Mouse (Mus musculus) urinary bladder, postnatal 36 days (tissue): ENCODE measurements around the gene Gm49673.
A peak's percentile ranks its signal among the peaks of the same experiment; 100 is the strongest.
"Not testable (repeated sequence)": the region's sequence is repeated elsewhere in the genome, so short reads cannot be mapped to it uniquely, and the experiment has no call there.

ENCODE experiments used
- DNase-seq, 2 experiments: peaks; one replicate each; pipeline ENCODE4 v3.0.0; 2022; ENCODE audit warnings: low spot score in 2 of 2, mixed read lengths in 1 of 2

Gm49673 gene

DNA sequence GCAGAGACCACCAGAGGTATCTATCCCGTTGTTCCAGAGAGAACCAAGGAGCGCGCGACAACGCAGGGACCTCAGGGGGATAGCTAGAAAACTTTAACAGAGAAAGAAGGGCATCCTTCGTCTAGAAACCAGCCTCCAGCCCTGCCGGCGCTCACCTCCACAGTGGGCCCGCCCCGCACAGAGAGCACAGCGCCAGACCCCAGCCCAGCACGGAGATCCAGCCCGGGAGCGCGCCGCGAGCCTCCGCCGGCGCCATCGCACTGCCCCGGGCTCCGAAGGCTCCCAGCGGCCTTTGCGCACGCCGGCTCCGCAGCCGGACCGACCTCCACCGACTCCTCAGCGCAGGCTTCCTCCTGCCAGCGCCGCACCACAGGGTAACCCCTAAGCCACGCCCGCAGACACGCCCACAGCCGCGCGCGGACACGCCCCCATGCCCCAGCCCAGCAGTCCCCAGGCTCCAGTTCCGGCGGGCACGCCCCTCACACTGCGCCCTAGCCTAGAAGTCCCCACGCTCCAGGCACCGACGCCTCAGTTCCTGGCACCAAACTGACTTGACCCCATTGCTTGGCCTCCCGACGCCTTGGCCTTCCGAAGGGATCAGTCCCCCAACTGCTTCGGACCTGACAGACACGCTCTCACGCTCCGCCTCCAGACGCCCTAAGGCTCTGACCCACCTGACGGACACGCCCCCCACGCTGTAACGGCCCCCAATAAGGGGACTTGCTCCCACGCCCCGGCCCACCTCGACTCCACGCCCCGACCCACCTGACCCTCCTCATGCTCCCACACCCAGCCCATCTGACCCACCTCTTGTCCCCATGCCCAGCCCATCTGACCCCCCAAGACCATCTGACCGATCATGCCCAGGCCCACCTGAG is at the start of gene Gm49673, which contains the start of gene Rnaset2a:
TSS of gene Gm49673 (minus strand) at position 350 of the 878 bp plus-strand sequence.
TSS of gene Rnaset2a (minus strand) at position 659 of the 878 bp plus-strand sequence.
- DNase-seq: not testable (repeated sequence)

GRCm38 (mm10) chr17:8195685-8196376 is 48.2 kb upstream of the Gm49673 start:
- DNase-seq: no peak

DNA sequence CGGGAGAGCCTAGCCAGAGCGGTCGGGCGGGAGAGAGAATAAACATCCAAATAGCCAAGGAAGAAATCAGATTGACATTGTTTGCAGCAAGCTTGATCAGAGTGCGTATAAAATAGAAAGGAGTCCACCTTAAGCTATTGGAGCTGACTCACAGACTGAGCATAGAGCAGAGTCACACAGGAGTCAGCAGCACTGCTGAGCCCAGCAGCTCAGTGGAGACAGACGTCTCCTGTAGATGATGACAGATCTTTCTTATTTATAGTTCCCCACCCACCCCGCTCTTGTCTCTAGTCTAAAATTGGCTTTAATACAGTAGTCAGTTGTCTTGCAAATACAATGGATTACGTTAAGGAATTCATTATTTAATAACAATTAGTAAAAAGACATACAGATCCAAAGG is 46.1 kb upstream of the Gm49673 start:
- DNase-seq: no peak

GRCm38 (mm10) chr17:8184217-8184616 is 36.6 kb upstream of the Gm49673 start:
- no peak for DNase-seq

DNA sequence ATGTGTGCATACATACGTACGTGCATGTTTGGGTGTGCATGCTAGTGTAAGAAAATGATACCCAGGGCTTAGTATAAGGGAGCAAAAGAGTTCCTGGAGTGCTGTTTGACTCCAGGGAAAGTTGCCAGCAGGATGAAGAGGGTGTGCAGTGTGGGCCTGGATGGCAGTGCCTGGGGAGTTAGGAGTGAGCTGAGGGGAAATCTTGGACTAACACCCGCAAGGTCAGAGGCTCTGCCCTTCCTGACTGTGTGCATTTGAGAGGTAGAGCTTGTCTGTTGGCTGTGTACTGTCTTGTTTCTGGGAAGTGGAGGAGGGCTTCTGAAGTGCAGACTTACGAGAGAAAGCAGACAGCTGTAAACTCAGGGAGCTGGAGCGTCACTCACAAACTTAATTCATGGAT is 36.2 kb upstream of the Gm49673 start:
- DNase-seq: no peak

GRCm38 (mm10) chr17:8177090-8177489 is 29.5 kb upstream of the Gm49673 start:
- DNase-seq: no peak

DNA sequence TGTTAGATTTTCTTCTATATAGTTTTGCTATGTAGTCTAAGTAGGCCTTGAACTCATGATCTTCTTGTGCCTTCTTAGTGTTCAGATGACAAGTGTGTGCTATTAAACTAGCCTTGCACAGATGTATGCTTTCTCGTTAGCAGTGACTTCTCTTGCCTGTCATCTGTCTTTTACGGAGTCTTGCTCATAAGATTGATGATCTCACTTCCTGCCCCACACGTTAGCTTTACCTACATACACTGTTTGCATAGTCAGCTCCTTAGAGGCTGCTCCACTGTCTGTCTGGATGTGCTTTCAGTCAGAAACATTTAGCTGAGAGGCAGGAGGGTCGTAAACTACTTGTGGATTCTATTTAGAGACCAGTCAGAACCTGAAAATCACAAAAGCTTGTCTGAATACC is 23.5 kb upstream of the Gm49673 start:
- DNase-seq: no peak

DNA sequence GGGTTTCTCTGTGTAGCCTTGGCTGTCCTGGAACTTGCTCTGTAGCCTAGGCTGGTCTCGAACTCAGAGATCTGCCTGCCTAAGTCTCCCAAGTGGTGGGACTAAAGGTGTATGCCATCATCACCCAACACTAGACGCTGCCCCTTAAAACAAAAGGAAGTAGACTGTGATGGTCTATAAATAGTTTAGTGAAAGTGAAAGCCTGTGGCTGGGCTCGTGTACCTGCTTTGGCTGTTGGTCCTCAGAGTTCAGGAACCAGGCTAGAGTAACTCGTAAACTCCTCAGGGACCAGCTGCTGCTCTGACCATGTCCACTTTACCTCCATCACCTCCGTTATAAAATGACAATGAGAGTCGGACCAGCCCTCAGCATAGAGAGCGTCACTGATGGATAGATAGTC is 22.7 kb upstream of the Gm49673 start:
- no peak for DNase-seq

- DNase-seq: not testable (repeated sequence)
Observed at GRCm38 (mm10) chr17:8167436-8167835, 19.8 kb upstream of the Gm49673 start.

DNA sequence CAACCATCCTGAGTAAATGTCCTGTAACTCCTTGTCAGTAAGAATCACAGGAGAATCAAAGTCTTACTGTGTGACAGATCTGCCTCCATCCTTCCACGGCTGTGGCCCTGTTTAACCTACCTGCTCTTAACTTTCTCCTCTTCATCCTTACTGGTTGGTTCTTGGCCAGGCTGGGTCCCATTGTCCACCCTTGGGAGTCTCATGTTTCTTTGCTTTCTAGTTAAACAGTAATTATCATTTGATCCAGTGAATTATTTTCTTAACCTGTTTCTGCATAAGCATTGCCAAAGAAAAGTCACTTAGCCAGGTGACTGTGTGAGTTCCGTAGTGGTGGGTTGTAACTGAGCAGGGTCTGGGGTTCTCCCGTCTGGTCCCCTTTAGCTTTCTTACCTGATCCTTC is 18.9 kb upstream of the Gm49673 start:
- DNase-seq: not testable (repeated sequence)

DNA sequence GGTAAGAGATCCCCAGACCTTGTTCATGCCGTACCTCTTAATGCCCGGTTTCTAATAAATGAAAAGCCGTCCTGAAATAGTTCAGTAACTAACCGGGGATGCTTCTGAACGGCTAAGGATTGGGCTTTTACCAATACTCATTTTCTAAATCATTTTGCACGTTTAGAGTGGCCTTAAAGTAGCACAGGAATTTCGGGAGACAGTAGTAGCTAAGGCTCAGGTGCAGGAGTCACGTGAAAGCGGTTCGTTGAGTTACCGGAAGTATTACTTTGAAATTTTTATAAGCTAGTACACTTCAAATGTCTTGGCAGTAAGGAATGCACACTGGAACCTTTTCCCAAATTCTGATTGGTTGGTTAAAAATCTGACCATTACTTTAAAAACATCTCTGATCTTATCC is 18.4 kb upstream of the Gm49673 start:
- DNase-seq: not testable (repeated sequence)

DNA sequence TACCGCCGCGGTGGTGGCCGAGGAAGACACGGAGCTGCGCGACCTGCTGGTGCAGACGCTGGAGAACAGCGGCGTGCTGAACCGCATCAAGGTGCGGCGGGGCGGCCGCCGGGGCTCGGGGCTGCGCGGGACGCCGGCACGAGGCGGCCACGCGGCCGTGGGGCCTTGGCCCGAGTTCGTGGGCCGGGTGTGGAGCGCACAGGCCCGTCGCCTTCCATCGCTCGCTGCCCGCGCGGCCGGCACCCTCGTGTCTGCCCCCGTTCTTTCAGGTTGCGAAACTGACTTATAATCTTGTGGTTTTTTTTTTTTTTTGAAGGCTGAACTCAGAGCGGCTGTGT is 18.0 kb upstream of the Gm49673 start:
- peak in 1 of 2 experiments; percentile 33 for DNase-seq

DNA sequence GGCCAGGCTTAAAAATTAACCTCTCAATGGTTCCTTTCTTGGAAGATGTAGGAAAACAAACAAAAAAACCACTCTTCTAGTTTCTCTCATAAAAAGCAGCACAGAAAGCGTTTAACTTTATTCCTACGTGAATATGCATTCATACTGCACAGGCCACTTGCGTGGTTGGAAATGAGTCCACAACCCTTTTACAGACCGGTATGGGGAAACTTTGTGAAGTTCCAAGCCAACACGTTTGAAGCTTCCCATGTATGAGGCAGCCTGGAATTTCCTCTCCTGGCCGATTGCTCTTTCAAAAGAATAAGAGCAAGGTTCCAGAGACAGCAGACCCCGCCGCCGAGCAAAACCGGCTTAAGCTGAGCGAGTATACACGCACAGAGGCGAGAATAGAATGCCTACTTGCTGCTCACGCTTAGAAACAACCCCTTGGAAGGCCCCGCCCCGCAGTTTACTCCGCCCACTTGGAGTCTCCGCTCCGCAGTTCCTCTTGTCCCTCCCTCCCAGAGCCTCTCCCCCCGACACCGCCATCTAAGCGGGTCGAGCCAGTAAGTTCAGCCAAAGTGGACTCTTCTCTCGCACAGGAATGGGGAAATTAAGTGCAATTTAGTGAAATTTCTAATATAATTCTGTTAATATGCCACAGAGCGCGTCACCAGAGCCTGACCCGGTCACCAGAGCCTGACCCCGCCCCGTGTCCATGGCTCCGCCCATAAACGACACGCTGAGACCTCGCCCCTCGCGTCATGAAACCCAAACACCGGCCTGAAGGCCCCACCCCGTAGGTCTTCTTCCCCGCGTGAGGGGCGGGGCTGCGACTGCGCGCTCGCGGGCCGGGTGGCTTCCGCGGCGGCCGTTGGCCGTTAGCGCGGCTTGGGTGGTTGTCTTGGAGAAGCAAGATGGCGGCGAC is 17.4 kb upstream of the Gm49673 start, which contains the start of gene Fgfr1op:
TSS of gene Fgfr1op (plus strand) at position 801 of the 907 bp plus-strand sequence.
- peak; percentile 51 to 73 for DNase-seq

- DNase-seq: not testable (repeated sequence)
Observed at GRCm38 (mm10) chr17:8160969-8161368, 13.4 kb upstream of the Gm49673 start.

DNA sequence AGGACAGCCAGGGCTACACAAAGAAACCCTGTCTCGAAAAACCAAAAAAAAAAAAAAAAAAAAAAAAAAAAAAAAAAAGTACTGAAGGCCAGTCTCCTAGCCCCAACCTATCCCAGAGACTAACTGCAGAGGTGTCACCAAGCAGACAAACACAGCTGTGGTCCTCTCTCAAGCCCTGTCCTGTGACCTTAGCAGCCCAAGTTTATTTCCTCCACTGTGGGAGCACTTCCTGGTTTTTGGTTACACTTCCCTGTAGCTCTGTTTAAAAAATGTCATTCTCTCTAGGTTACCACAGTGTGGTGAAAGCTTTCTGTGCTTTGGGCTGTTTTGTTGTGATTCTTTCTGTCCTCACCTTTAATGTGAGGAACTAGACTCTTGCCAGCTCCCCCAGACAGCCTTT is 11.0 kb upstream of the Gm49673 start:
- DNase-seq: not testable (repeated sequence)

GRCm38 (mm10) chr17:8155982-8156381 is 8.4 kb upstream of the Gm49673 start:
- not testable (repeated sequence) for DNase-seq

- DNase-seq: not testable (repeated sequence)
Observed at GRCm38 (mm10) chr17:8155010-8155409, 7.4 kb upstream of the Gm49673 start.

- not testable (repeated sequence) for DNase-seq
Observed at GRCm38 (mm10) chr17:8146931-8147330, 657 bp downstream of the Gm49673 start.

DNA sequence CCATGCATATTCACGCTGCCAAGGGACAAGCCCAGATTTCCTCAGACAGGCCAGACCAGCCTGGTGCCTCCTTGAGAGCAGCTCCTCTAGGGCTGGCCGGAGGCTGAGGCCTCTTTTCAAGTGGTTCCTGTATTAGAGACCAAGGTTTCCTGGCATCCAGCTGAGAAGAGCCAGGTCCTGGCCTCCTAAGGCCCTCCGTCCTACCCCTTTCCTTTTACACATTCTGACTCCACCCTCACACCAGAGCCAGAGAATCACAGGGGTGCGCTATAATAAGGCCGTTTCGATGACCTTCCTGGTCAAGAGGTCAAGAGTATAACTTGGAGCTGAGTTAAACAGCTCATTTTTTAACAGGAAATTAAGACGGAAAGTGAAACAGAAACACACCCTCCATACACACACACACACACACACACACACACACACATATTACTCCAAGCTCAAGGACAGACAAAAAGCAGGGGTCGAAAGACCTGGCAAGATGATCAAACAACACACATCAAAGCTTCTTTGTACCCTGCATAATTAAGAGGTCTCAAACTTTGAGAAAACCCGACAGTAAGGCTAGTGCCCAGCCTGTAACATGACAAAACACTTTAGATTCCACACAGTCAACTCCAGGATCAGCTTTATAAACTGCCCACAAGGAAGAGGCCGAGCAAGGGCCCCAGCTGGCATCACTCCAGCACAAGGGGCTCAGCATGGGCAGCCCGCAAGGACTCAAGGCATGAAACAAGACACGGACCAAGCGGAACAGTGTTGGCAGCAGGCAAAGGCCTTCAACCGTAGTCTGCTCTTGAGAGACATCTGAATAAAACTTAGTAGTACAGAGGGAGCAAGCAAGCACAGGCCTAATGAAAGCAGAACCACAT is 3.5 kb downstream of the Gm49673 start:
- DNase-seq: not testable (repeated sequence)

DNA sequence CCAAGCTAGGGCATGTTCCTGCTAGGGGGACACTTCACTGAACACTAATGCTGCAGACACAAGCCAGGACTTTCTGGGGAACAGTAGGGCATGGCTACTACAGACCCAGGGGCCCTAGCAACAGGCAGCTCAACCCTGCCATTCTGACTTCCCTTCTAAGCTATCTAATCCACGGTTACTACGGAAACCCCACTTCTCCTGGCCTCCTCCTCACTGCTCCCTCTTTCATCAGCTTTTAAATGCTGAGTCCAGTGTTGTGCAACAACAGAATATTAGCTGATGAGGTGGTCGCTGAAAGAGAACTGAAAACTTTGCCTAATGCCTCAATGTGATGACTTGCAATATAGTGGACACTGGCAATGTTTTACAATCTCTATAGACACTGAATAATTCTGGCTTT is 7.4 kb downstream of the Gm49673 start:
- DNase-seq: not testable (repeated sequence)

- DNase-seq: not testable (repeated sequence)
Observed at GRCm38 (mm10) chr17:8138116-8138515, 9.5 kb downstream of the Gm49673 start.
